Mouse (Mus musculus) small intestine, adult 2 months (tissue): ENCODE measurements around the gene Spon1. TPM values are rescaled to one million over a fixed set of nuclear protein-coding genes. Genes with fewer than 3 reads are reported as not detected.

Experiments
- H3K27ac ChIP-seq: fragments of 200-500 bp; 2 replicates; pipeline ENCODE4 v1.5.1; 2012; ENCODE audit warnings: low read depth, low read length, control low read depth, inconsistent platforms; ENCODE audit not compliant: insufficient read depth
- H3K27me3 ChIP-seq: fragments of 200-500 bp; 2 replicates; pipeline ENCODE4 v1.6.1; 2012; ENCODE audit warnings: mild to moderate bottlenecking, moderate library complexity, low read length, inconsistent platforms; ENCODE audit not compliant: control insufficient read depth, insufficient read depth
- H3K36me3 ChIP-seq: fragments of 200-500 bp; 2 replicates; pipeline ENCODE4 v1.6.1; 2012; ENCODE audit warnings: mild to moderate bottlenecking, low read length, control low read depth, inconsistent platforms; ENCODE audit not compliant: control insufficient read depth, insufficient read depth
- H3K4me1 ChIP-seq: fragments of 200-500 bp; 2 replicates; pipeline ENCODE4 v1.6.1; 2012; ENCODE audit warnings: low read length, inconsistent platforms, mixed read lengths; ENCODE audit not compliant: control insufficient read depth, insufficient read depth, insufficient read length
- H3K4me3 ChIP-seq: fragments of 200-500 bp; 2 replicates; pipeline ENCODE4 v1.5.1; 2012; ENCODE audit warnings: low read depth, mild to moderate bottlenecking, control low read depth, inconsistent platforms, low read length, moderate library complexity
- CTCF ChIP-seq: fragments of 200-500 bp; IDR thresholded peaks from 2 replicates; pipeline ENCODE4 v1.5.1; 2012; ENCODE audit warnings: low read depth, mild to moderate bottlenecking, control low read depth, inconsistent platforms, low read length, moderate library complexity, mixed read lengths; ENCODE audit not compliant: insufficient replicate concordance, insufficient read length; ENCODE audit errors: extremely low read depth
- POLR2A ChIP-seq: fragments of 200-500 bp; IDR thresholded peaks from 2 replicates; pipeline ENCODE4 v1.6.1; 2012; ENCODE audit warnings: low read depth, mild to moderate bottlenecking, control low read depth, inconsistent platforms, low read length, moderate library complexity
- WGBS: fragments of 180-500 bp; shearing (Covaris S2); methylation state at CpG from one replicate; pipeline ENCODE4 v1.1.7; 2018; 5-methylcytosine and 5-hydroxymethylcytosine counted together
- polyA plus RNA-seq: library from polyadenylated mRNA; depleted of rRNA; stranded (reverse); fragments of >200 nt; gene quantifications from 2 replicates; pipeline ENCODE4 v1.2.3, GENCODE M21; 2012

The Spon1 gene
- polyA plus RNA-seq, 1 experiment = 3.3 TPM

DNA sequence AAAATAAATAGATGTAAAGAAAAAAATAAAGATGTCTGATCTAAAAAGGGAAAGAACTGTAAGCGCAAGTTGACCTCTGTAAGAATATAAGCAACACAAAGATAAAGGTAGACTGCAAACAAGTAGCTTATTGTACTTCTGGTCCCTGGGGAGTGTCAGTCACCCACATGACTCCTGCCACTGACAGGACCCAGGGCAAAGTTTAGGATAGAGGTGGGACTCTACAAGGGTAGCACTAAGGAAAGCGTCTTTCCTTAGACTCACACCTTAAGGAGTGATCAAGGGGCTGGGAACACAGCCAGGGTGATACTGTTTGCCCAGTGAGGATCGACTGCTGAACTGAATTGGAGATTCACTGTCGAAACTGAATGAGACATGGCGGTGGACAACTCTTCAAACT is 323.1 kb downstream of the Spon1 start:
- Histone ChIP-seq H3K27ac (peak overlapping the region; percentile 82), H3K27me3 (no peaks in the 10 kb centered on the region), H3K36me3 (no peaks in the 10 kb centered on the region), H3K4me3 (no peak overlapping the region), H3K4me1 (peaks cover 39% of the 10 kb centered on the region)
- WGBS = 24% methylated on average over 5 of the region's 5 CpGs
- TF ChIP-seq CTCF (no peak), POLR2A (no peak)

DNA sequence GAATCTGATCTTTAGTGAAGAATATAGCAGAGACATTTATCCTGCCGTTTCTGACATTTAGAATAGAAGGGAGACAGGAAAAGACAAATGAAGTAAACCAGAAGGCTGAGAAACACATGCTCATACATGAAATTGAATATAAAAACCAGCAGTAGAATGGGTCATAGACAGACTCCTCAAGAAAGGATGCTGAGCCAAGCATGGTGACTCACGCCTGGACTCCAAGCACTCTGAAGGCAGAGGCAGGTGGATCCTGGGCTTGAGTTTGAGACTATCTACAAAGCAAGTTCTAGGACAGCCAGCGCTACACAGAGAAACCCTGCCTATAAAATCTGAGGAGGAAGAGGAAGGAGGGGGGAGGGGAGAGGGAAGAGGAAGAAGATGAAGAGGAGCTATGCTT is 324.4 kb downstream of the Spon1 start:
- WGBS = 58% methylated on average over 3 of the region's 3 CpGs
- no peak overlapping the region for H3K27ac ChIP-seq
- peaks cover 46% of the 10 kb centered on the region for H3K4me1 ChIP-seq
- H3K4me3 ChIP-seq = no peak overlapping the region
- no peaks in the 10 kb centered on the region for H3K36me3 ChIP-seq
- no peak for TF ChIP-seq CTCF
- TF ChIP-seq POLR2A = no peak
- no peaks in the 10 kb centered on the region for H3K27me3 ChIP-seq

DNA sequence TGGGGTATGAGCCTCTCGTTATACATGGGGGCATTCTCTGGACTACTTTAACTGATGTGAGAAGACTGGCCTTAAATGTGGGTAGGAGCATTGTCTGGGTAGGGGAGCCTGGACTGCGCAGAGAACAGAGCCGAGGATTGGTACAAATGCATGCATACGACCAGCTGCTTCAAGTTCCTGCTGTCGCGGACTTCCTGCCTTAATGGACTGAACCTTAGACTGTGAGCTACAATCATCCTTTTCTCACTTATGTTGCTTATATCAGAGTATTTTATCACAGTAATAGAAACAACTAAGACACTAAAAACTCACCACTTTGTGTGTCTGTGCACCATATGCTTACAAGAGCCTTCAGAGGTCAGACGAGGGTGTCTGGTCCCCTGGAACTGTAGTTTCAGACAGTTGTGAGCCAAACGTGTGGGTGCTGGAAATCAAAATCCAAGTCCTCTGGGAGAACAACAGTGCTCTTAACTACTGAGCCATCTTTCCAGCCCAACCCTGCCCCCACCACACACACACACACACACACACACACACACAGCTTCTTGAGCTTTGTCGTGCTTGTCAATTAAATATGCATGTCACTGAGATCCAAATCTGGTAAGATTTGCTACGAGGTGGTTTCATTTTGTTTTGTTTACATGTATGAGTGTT is 325.2 kb downstream of the Spon1 start:
- TF ChIP-seq POLR2A (no peak), CTCF (no peak)
- H3K4me3 ChIP-seq = peak overlapping the region; percentile 16; the same call in 1 of the 2 replicates
- H3K36me3 ChIP-seq = no peaks in the 10 kb centered on the region
- peaks cover 45% of the 10 kb centered on the region for H3K4me1 ChIP-seq
- no peaks in the 10 kb centered on the region for H3K27me3 ChIP-seq
- H3K27ac ChIP-seq = peak overlapping the region; percentile 74
- WGBS = 25% methylated on average over 10 of the region's 10 CpGs
